Mouse (Mus musculus) adipose tissue, adult 10 weeks (tissue): ENCODE results near the gene Dmkn. TPM values are rescaled to one million over a fixed set of nuclear protein-coding genes. Genes with fewer than 3 reads are reported as not detected.

ENCODE experiments used
- polyA plus RNA-seq: library from polyadenylated mRNA; stranded (reverse); fragments of 350-450 nt; fragmentation: Illumina TruSeq; extraction: RNeasy Lipid Tissue Mini Kit (QIAGEN cat#74804); gene quantifications from one replicate; pipeline ENCODE4 v1.2.3, GENCODE M21; 2014; ENCODE audit warnings: low read depth, low replicate concordance

The Dmkn gene
- polyA plus RNA-seq: 12.2 TPM

DNA sequence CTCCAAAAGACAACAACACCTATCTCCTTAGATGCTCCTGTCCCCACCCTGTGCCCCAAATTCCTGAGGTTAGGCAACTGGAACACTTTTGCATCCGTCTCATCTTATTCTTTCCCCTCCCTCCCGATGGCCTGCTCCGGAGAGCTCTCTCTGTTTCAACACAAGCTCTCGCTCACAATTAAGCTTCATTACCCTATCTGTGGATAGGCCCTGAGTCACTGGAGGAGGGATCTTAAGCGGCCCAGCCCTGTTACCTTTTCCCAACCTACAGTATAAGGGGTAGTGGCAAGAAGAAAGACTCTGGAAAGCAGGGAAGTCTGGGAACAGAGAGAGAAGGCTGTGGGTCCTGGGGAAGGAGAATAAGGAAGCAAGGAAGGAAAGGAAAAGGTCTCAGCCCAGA, at the start of gene Dmkn:
Dmkn (plus strand) TSS at position 301 of the 400 bp plus-strand sequence.

DNA sequence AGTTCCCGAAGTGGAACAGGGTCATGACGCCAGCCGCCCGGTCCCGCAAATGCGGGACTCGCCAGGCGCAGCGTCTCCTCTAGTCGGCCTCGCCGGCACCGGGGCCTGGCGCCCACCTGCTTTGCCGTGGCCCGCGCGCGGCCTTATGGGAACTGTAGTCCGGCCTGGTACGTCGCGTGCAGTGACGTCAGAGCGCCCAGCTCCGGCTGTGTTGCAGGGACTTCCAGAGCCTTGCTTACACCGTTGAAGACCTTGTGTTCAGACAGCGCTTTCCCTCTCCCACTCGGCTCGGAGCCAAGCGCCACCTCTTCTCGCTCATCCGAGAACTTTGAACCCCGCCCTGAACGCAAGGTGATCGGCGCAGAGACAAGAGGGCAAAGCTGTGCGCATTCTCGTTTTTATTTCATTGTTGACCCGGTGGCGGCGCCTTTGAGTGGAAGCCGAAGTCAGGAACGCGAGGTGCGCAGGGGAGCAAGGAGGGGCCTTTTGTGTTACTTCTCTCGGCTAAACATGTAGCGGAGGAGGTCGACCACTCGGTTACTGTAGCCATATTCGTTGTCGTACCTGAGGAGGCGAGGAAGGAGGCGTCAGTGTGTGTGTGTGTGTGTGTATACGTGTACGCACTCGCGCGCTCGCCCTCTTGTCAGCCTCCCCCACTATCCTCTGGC, 34.0 kb upstream of the Dmkn start, which contains the start of gene Tmem147:
Tmem147 (minus strand) TSS at position 145 of the 668 bp plus-strand sequence.

DNA sequence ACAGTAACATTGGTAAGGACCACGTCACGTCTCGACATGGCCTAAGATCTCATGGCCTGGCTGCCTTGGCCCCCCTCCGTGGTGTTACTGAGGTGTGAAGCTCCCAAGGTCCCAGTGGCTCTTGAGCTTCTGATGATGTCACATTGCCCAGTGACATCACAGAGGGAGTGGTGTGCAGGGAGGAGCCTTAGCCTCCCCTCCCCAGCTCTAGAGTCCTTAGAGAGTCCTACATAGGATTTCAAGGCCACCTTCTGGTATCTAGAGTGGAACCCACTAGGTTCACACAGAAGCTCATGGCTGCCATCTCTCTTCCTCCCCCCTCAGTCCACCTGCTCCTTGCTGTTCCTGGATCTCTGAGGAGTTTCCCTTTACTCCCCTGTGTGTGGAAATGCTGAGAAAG, 19.9 kb upstream of the Dmkn start, which contains the start of gene Gapdhs:
Gapdhs (minus strand) TSS at position 65 of the 400 bp plus-strand sequence.

DNA sequence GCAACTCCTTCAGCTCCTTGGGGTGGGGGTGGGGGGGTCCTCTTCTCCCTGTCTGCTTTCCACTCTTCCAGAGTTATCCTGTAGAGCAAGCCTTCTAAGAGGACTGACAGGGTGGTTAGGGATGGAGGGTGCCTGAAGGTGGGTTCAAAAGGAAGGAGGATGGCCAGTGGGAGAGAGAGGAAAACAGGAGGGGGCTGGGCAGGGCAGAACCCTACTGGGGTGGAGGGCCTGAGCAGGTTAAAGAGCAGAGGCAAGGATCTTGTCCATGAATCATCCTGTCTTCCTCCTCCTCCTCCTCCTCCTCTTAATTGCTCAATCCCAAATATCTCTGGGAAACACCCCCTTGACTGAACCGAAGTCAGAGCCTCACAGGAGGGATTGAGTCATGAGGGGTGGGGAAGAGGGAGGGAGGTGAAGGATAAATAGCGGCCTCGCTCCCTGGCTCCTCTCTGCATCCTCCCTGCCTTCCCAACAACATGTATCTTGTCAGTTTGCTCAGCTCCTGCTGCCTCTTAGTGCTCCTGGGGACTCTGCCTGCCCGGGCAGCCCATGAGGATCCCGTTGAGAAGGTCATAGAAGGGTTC, 12.4 kb upstream of the Dmkn start, which contains the start of gene Sbsn:
Sbsn (plus strand) TSS at position 386 of the 584 bp plus-strand sequence.

DNA sequence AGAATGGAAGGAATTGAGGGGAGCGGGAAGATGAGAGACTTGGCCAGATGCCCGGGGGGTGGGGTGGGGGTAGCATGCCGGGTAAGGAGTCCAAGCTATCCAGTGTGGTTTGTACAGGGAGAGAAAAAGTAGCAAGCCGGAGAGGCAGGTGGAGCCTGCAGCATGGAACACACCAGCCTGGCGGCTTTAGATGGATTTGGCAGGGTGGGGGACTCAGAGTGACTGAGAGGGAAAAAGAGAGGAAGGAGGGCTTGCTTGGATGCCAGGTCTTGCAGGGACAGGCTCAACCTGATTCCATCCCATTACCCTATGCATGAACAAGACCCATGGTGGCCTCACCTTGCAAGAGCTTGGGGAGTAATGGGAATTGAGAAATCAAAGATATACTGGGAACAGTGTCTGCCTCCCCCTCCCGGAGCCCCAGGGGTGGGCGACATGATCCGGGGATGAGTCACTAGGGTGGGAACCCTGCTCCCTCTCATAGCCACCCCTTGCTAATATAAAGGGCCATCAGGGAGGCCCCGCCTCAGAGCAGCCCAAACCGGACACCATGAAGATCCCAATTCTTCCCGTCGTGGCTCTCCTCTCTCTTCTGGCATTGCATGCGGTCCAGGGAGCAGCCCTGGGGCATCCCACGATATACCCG, 23.9 kb downstream of the Dmkn start, which contains the start of gene Krtdap:
Krtdap (plus strand) TSS at position 520 of the 646 bp plus-strand sequence.

DNA sequence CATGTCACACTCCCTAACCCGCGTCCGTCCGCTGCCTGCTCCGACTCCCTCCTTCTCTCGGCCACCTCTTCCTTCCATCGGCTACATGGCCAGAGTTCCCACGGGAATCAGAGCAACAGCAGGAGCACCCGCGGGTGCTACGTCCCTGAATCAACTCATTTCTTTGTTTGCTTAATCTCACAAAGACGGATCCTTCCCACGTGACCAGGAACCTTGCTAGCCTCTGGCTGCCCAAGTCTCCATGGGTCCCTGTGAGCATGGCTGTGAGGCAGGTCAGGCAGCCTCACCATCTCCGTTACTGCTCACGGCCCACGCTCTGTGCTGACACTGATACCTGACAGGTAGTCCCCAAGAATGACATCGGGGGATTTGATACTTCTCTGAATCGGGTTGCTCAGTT, 60.1 kb downstream of the Dmkn start, which contains the start of gene Ffar2:
Ffar2 (minus strand) TSS at position 101 of the 400 bp plus-strand sequence.

Other genes with a start within 250 kb of the Dmkn start
- gene Arhgap33, start 228.7 kb upstream of the Dmkn start, polyA plus RNA-seq: 11.2 TPM
- 19.1 TPM for gene Hspb6, start 211.6 kb upstream of the Dmkn start, polyA plus RNA-seq
- 13.6 TPM for gene Proser3, start 211.5 kb upstream of the Dmkn start, polyA plus RNA-seq
- 26.3 TPM for gene Lin37, start 203.9 kb upstream of the Dmkn start, polyA plus RNA-seq
- gene U2af1l4, start 200.5 kb upstream of the Dmkn start, polyA plus RNA-seq: 50.0 TPM
- 6.5 TPM for gene Gm49396, start 200.4 kb upstream of the Dmkn start, polyA plus RNA-seq
- gene Psenen, start 200.1 kb upstream of the Dmkn start, polyA plus RNA-seq: 138 TPM
- gene Igflr1, start 198.3 kb upstream of the Dmkn start, polyA plus RNA-seq: 2.8 TPM
- 28.8 TPM for gene Kmt2b, start 175.0 kb upstream of the Dmkn start, polyA plus RNA-seq
- gene Zbtb32, start 164.8 kb upstream of the Dmkn start, polyA plus RNA-seq: 2.1 TPM
- 25.2 TPM for gene Upk1a, start 150.9 kb upstream of the Dmkn start, polyA plus RNA-seq
- 824 TPM for gene Cox6b1, start 137.6 kb upstream of the Dmkn start, polyA plus RNA-seq
- gene Etv2, start 127.9 kb upstream of the Dmkn start, polyA plus RNA-seq: not detected
- gene Rbm42, start 113.4 kb upstream of the Dmkn start, polyA plus RNA-seq: 55.3 TPM
- gene Haus5, start 98.8 kb upstream of the Dmkn start, polyA plus RNA-seq: 12.3 TPM
- 2.8 TPM for gene Pmis2, start 92.2 kb upstream of the Dmkn start, polyA plus RNA-seq
- not detected for gene 2200002J24Rik, start 64.8 kb upstream of the Dmkn start, polyA plus RNA-seq
- gene Atp4a, start 51.5 kb upstream of the Dmkn start, polyA plus RNA-seq: 66.9 TPM
- gene Tmem147, start 34.2 kb upstream of the Dmkn start, polyA plus RNA-seq: 135 TPM
- gene Gapdhs, start 20.1 kb upstream of the Dmkn start, polyA plus RNA-seq: 58.5 TPM
- gene Sbsn, start 12.3 kb upstream of the Dmkn start, polyA plus RNA-seq: 31.5 TPM
- gene Krtdap, start 24.1 kb downstream of the Dmkn start, polyA plus RNA-seq: not detected
- 29.9 TPM for gene Ffar2, start 60.0 kb downstream of the Dmkn start, polyA plus RNA-seq
- gene Ffar3, start 92.4 kb downstream of the Dmkn start, polyA plus RNA-seq: not detected
- not detected for gene Ffar1, start 97.8 kb downstream of the Dmkn start, polyA plus RNA-seq
- gene Cd22, start 116.6 kb downstream of the Dmkn start, polyA plus RNA-seq: 0.56 TPM
- 0.88 TPM for gene Mag, start 151.1 kb downstream of the Dmkn start, polyA plus RNA-seq
- not detected for gene Hamp2, start 160.9 kb downstream of the Dmkn start, polyA plus RNA-seq
- not detected for gene Hamp, start 180.3 kb downstream of the Dmkn start, polyA plus RNA-seq
- gene Usf2, start 193.0 kb downstream of the Dmkn start, polyA plus RNA-seq: 105 TPM
- 45.5 TPM for gene Lsr, start 209.7 kb downstream of the Dmkn start, polyA plus RNA-seq
- gene Fam187b, start 210.0 kb downstream of the Dmkn start, polyA plus RNA-seq: 13.2 TPM